Mouse (Mus musculus): ENCODE data around the gene Pald1. TPM values are rescaled to one million over a fixed set of nuclear protein-coding genes. Genes with fewer than 3 reads are reported as not detected.

Pald1 gene
- total and polyA plus RNA-seq, 3 experiments = 15.3 to 17.7 (median 17.6) TPM

- no peaks in the 10 kb centered on the region for H3K36me3 ChIP-seq (ENCODE audit: control insufficient read depth, insufficient read depth, low read length)
- H3K27ac ChIP-seq = peak within 1 kb of the TSS; percentile 44
- 2% methylated on average over 57 of the region's 75 CpGs for WGBS
- H3K4me3 ChIP-seq = peak within 1 kb of the TSS; percentile 57
- peaks cover 4% of the 10 kb centered on the region for H3K4me1 ChIP-seq (ENCODE audit: control insufficient read depth, insufficient read depth, low read length)
- peak within 1 kb of the TSS; percentile 75 for H3K9ac ChIP-seq (ENCODE audit: low read depth, low read length)
- no peaks in the 10 kb centered on the region for H3K27me3 ChIP-seq (ENCODE audit: control insufficient read depth, insufficient read depth, low read length)
- TF ChIP-seq POLR2A (IDR thresholded peaks at IDR 0.05; ENCODE audit: insufficient read depth, low read depth, low read length) = no peak
- no peak for TF ChIP-seq CTCF (IDR thresholded peaks at IDR 0.05)
- no peak for TF ChIP-seq EP300 (IDR thresholded peaks at IDR 0.05; ENCODE audit: insufficient read depth, low read depth, low read length)
- intact Hi-C loops (cut with DNase I) = loop anchor here (5.0 kb wide), 1 partner anchor 39 kb away; no protein-coding TSS in a partner anchor
- no peaks in the 10 kb centered on the region for H3K79me2 ChIP-seq (replicated peaks; ENCODE audit: control insufficient read depth, insufficient read depth, low read length)
- peak; percentile 65 to 69 for DNase-seq
Measured at GRCm38 (mm10) chr10:61273081-61273843, 110.1 kb downstream of the Pald1 start, which contains the start of gene Adamts14. Gene Adamts14 (minus strand): TSS chr10:61273438.

DNA sequence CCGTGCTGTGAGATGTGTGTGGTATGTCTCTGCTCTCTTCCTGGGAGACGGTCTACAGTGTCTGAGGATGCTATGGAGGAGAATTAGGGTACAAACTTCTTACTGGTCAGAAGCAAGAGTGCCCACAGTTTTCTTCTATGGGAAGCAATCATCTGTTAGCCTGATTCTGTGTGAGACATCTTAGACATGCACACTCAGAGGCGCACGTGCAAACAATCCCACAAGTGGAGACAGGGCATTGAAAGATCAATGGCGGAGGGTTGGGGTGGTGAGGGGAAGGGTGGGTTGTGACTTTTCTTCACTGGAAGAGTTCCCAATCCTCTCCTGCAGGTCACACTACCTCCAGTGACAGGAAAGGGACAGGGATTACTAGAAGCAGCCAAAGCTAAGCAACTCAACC lies 110.7 kb downstream of the Pald1 start:
- Histone ChIP-seq H3K27me3 (ENCODE audit: control insufficient read depth, insufficient read depth, low read length) (no peaks in the 10 kb centered on the region), H3K36me3 (ENCODE audit: control insufficient read depth, insufficient read depth, low read length) (no peaks in the 10 kb centered on the region), H3K27ac (peak overlapping the region; percentile 44), H3K9ac (ENCODE audit: low read depth, low read length) (peak overlapping the region; percentile 75), H3K4me1 (ENCODE audit: control insufficient read depth, insufficient read depth, low read length) (peaks cover 1% of the 10 kb centered on the region), H3K79me2 (replicated peaks; ENCODE audit: control insufficient read depth, insufficient read depth, low read length) (no peaks in the 10 kb centered on the region), H3K4me3 (peak overlapping the region; percentile 57)
- intact Hi-C loops (cut with DNase I) = loop anchor here (5.0 kb wide), 1 partner anchor 40 kb away; no protein-coding TSS in a partner anchor
- TF ChIP-seq EP300 (IDR thresholded peaks at IDR 0.05; ENCODE audit: insufficient read depth, low read depth, low read length) = no peak
- no peak for TF ChIP-seq CTCF (IDR thresholded peaks at IDR 0.05)
- no peak for TF ChIP-seq POLR2A (IDR thresholded peaks at IDR 0.05; ENCODE audit: insufficient read depth, low read depth, low read length)
- no peak for DNase-seq
- 54% methylated on average over 5 of the region's 5 CpGs for WGBS

DNA sequence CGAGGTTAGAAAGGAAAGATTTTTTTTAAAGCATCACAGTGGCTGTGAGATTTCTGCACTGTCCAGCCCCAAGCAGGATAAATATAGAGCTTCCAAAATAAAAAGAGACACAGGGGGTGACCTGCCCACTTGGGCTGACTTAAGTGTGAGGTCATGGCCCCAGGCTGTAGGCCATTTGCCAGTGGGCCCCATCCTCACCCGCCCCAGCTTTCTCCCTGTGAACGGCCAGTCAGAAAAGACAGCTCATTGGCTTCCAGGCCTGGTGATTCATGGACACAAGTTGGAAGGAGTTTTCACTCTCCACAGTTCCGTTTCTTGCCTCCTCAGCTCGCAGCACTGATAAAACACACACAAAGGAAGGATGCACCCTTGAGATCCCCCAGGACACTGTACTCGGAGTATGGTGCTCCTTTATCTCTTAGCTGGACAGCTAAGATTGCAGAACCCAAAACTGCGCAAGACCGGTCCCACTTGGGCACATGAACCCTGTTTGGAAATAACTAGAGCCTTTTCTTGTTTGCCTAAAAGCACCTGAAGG lies 111.2 kb downstream of the Pald1 start:
- no peak for TF ChIP-seq EP300 (IDR thresholded peaks at IDR 0.05; ENCODE audit: insufficient read depth, low read depth, low read length)
- TF ChIP-seq CTCF (IDR thresholded peaks at IDR 0.05) = no peak
- TF ChIP-seq POLR2A (IDR thresholded peaks at IDR 0.05; ENCODE audit: insufficient read depth, low read depth, low read length) = no peak
- Histone ChIP-seq H3K4me1 (ENCODE audit: control insufficient read depth, insufficient read depth, low read length) (peaks cover 1% of the 10 kb centered on the region), H3K79me2 (replicated peaks; ENCODE audit: control insufficient read depth, insufficient read depth, low read length) (no peaks in the 10 kb centered on the region), H3K36me3 (ENCODE audit: control insufficient read depth, insufficient read depth, low read length) (no peaks in the 10 kb centered on the region), H3K9ac (ENCODE audit: low read depth, low read length) (no peak overlapping the region), H3K4me3 (no peak overlapping the region), H3K27me3 (ENCODE audit: control insufficient read depth, insufficient read depth, low read length) (no peaks in the 10 kb centered on the region), H3K27ac (0 out of 2 replicates have a peak overlapping the region, but pooled peaks have one; percentile 5)
- 37% methylated on average over 8 of the region's 8 CpGs for WGBS
- intact Hi-C loops (cut with DNase I) = loop anchor here (5.0 kb wide), 1 partner anchor 40 kb away; no protein-coding TSS in a partner anchor
- DNase-seq = peak; percentile 41 to 58

Other genes starting within 250 kb of the Pald1 start
- 10 to 100 TPM; 13.2 to 16.7 TPM for gene Sgpl1, start 235.8 kb downstream of the Pald1 start, total RNA-seq (2021)
- 13.2 and 18.2 TPM in 2 replicates for gene Sgpl1, start 235.8 kb downstream of the Pald1 start, polyA plus RNA-seq (2012; rRNA removed)
- gene Tbata, start 211.6 kb downstream of the Pald1 start, total RNA-seq (2021) = not detected
- gene Tbata, start 211.6 kb downstream of the Pald1 start, polyA plus RNA-seq (2012; rRNA removed) = 0.32 and 0.45 TPM in 2 replicates
- 1 to 10 TPM in 1 of 2 experiments, under 1 TPM in 1; 0.91 to 1.6 TPM for gene Adamts14, start 110.1 kb downstream of the Pald1 start, total RNA-seq (2021)
- 1.2 and 1.3 TPM in 2 replicates for gene Adamts14, start 110.1 kb downstream of the Pald1 start, polyA plus RNA-seq (2012; rRNA removed)
- under 1 TPM; 0.23 to 0.32 TPM for gene Prf1, start 85.7 kb downstream of the Pald1 start, total RNA-seq (2021)
- 0.12 and 1.3 TPM in 2 replicates for gene Prf1, start 85.7 kb downstream of the Pald1 start, polyA plus RNA-seq (2012; rRNA removed)
- under 1 TPM in 1 of 2 experiments, not detected in 1; 0.10 TPM for gene Nodal, start 34.4 kb upstream of the Pald1 start, total RNA-seq (2021)
- gene Nodal, start 34.4 kb upstream of the Pald1 start, polyA plus RNA-seq (2012; rRNA removed) = 0.04 and 0.38 TPM in 2 replicates
- 10 to 100 TPM; 70.9 to 71.3 TPM for gene Eif4ebp2, start 69.1 kb upstream of the Pald1 start, total RNA-seq (2021)
- 53.3 and 71.9 TPM in 2 replicates for gene Eif4ebp2, start 69.1 kb upstream of the Pald1 start, polyA plus RNA-seq (2012; rRNA removed)
- gene Lrrc20, start 92.3 kb upstream of the Pald1 start, total RNA-seq (2021) = 10 to 100 TPM; 29.9 to 32.0 TPM
- 38.9 and 55.5 TPM in 2 replicates for gene Lrrc20, start 92.3 kb upstream of the Pald1 start, polyA plus RNA-seq (2012; rRNA removed)
- under 1 TPM in 1 of 2 experiments, not detected in 1; 0.07 TPM for gene Npffr1, start 212.0 kb upstream of the Pald1 start, total RNA-seq (2021)
- 0.14 and 0.15 TPM in 2 replicates for gene Npffr1, start 212.0 kb upstream of the Pald1 start, polyA plus RNA-seq (2012; rRNA removed)